17 mouse cellular contexts compared by ENCODE assay signal in the genomic region with DNA sequence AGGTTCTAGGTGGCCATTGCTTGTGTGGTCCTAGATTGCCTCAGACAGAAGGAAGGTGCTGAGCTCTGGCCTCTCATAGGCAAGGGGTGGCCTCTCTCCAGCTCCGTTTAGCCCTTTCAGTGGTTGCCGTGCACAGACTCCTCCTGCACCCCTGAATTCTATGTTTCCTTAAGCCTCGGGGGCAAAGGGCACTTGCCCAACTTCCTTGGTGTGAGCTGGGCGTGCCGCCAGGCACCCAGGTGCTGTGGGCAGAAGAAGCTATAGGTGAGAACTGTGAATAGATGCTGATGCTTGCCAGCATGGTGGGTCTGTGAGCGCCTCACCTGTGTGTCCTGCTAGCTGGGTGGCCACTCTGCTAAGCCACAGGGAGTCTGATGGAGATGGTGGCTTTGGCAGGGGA.
A peak's percentile ranks its signal among the peaks of the same experiment; 100 is the strongest.
DNase-seq lines count a peak whose midpoint lies in the region; ATAC-seq and TF ChIP-seq lines count a peak whose summit lies in the region.
"Had no signal": no experiment of that assay in that cellular context is flagged by ENCODE, and none has a peak within 500 bp of the region (broad histone marks: within the 10 kb centered on the region; RNA-seq: fewer than 3 reads in every experiment).

No protein-coding gene starts in this region.

- no peaks in the 10 kb centered on the region for H3K36me3 ChIP-seq in kidney, adult 2 months (ENCODE audit: control insufficient read depth, insufficient read depth, low read length)
- H3K36me3 ChIP-seq in lung, postnatal 0 days (ENCODE audit: insufficient read depth, low read length) = no peaks in the 10 kb centered on the region
- H3K36me3 ChIP-seq: G1E; limb, embryonic 13.5 days; midbrain, embryonic 13.5 days; neural tube, embryonic 15.5 days had no signal

- H3K4me3 ChIP-seq in cerebellum, adult 2 months (replicated peaks; ENCODE audit: insufficient read depth, low read depth, low read length) = no peak overlapping the region
- H3K4me3 ChIP-seq in kidney, adult 2 months (ENCODE audit: insufficient read depth, low read depth, low read length) = no peak overlapping the region
- H3K4me3 ChIP-seq in lung, postnatal 0 days (ENCODE audit: low read depth, low read length) = no peak overlapping the region
- H3K4me3 ChIP-seq: limb, embryonic 13.5 days; midbrain, embryonic 13.5 days; myocyte; neural tube, embryonic 15.5 days had no signal

- peaks cover 28% of the 10 kb centered on the region for H3K4me1 ChIP-seq in cerebellum, adult 2 months (ENCODE audit: control insufficient read depth, insufficient read depth, low read length)
- peaks cover 23% of the 10 kb centered on the region for H3K4me1 ChIP-seq in kidney, adult 2 months (ENCODE audit: control insufficient read depth, insufficient read depth, low read length)
- peaks cover 24% of the 10 kb centered on the region for H3K4me1 ChIP-seq in lung, postnatal 0 days (ENCODE audit: insufficient read depth, low read depth, low read length)

- no peak for TF ChIP-seq EP300 in lung, postnatal 0 days (IDR thresholded peaks at IDR 0.05)

- WGBS in cerebellum, adult 2 months = 78% methylated on average over 6 of the region's 6 CpGs
- 66% methylated on average over 6 of the region's 6 CpGs for WGBS in kidney, adult 2 months
- 80% methylated on average over 6 of the region's 6 CpGs for WGBS in lung, postnatal 0 days

- H3K27me3 ChIP-seq in cerebellum, adult 2 months (ENCODE audit: control insufficient read depth, insufficient read depth, low read length) = no peaks in the 10 kb centered on the region
- H3K27me3 ChIP-seq in kidney, adult 2 months (replicated peaks; ENCODE audit: control insufficient read depth, insufficient read depth, low read length) = no peaks in the 10 kb centered on the region
- no peaks in the 10 kb centered on the region for H3K27me3 ChIP-seq in lung, postnatal 0 days (replicated peaks; ENCODE audit: insufficient read depth, low read length)
- H3K27me3 ChIP-seq: limb, embryonic 13.5 days; midbrain, embryonic 13.5 days; neural tube, embryonic 15.5 days had no signal

- no peak for TF ChIP-seq POLR2A in cerebellum, adult 2 months (IDR thresholded peaks at IDR 0.05; ENCODE audit: borderline replicate concordance, insufficient read depth, low read length)
- no peak for TF ChIP-seq POLR2A in kidney, adult 2 months (IDR thresholded peaks at IDR 0.05; ENCODE audit: low read depth, low read length)

- no peak overlapping the region for H3K4me2 ChIP-seq in lung, postnatal 0 days (replicated peaks; ENCODE audit: low read depth, low read length)
- H3K4me2 ChIP-seq: limb, embryonic 13.5 days; midbrain, embryonic 13.5 days; neural tube, embryonic 15.5 days had no signal

- peak; percentile 53 to 54 for DNase-seq in cerebellum, postnatal 14 days
- DNase-seq in cerebellum, adult 2 months = no peak
- DNase-seq in kidney, adult 2 months = peak; percentile 63
- no peak for DNase-seq in kidney, postnatal 10 days
- peak; percentile 41 for DNase-seq in lung, postnatal 25 days (ENCODE audit: low spot score)
- no peak for DNase-seq in lung, postnatal 0 days (ENCODE audit: low spot score)
- peak; percentile 67 for DNase-seq in lung, postnatal 36 days
- no peak for DNase-seq in right cerebral cortex, adult 18-20 months
- DNase-seq: heart, adult 18-20 months had no signal

- TF ChIP-seq CTCF in cerebellum, adult 2 months (IDR thresholded peaks at IDR 0.05; ENCODE audit: borderline replicate concordance, insufficient read depth, low read depth, low read length) = no peak
- TF ChIP-seq CTCF in kidney, adult 2 months (conservative IDR thresholded peaks at IDR 0.05; ENCODE audit: insufficient read depth, insufficient read length, low read depth, low read length) = no peak
- no peak for TF ChIP-seq CTCF in lung, postnatal 0 days (IDR thresholded peaks at IDR 0.05)

- H3K9ac ChIP-seq in lung, postnatal 0 days (replicated peaks; ENCODE audit: low read depth) = no peak overlapping the region
- H3K9ac ChIP-seq: limb, embryonic 13.5 days; midbrain, embryonic 13.5 days; neural tube, embryonic 15.5 days had no signal

- ATAC-seq in lung, postnatal 0 days = no peak
- ATAC-seq: CD4-positive, CD25-positive, alpha-beta regulatory T cell, adult 4 months; inflammation-experienced regulatory T-cells, adult 6 months; midbrain, embryonic 13.5 days had no signal

- H3K9me3 ChIP-seq in lung, postnatal 0 days (ENCODE audit: low read length) = no peaks in the 10 kb centered on the region
- H3K9me3 ChIP-seq: G1E; limb, embryonic 13.5 days; midbrain, embryonic 13.5 days; neural tube, embryonic 15.5 days had no signal

- no peak overlapping the region for H3K27ac ChIP-seq in cerebellum, adult 2 months (ENCODE audit: insufficient read depth, low read length)
- no peak overlapping the region for H3K27ac ChIP-seq in kidney, adult 2 months (ENCODE audit: insufficient read depth, low read depth, low read length)
- H3K27ac ChIP-seq in lung, postnatal 0 days (ENCODE audit: low read length) = no peak overlapping the region
- H3K27ac ChIP-seq: limb, embryonic 13.5 days; macrophage; midbrain, embryonic 13.5 days; neural tube, embryonic 15.5 days had no signal

Comparison
In these comparisons a context has a peak if more than half of its experiments do, and no peak if none do; other contexts are left out.
1. DNase-seq: peak in cerebellum, postnatal 14 days (2 of 2), kidney, adult 2 months (single experiment), lung, postnatal 25 days (single experiment) and lung, postnatal 36 days (single experiment); none in cerebellum, adult 2 months (0 of 2), kidney, postnatal 10 days (single experiment), lung, postnatal 0 days (single experiment) and right cerebral cortex, adult 18-20 months (single experiment).